Mouse (Mus musculus): ENCODE results near the gene Mybpc1. TPM values are rescaled to one million over a fixed set of nuclear protein-coding genes. Genes with fewer than 3 reads are reported as not detected.
"Not testable (repeated sequence)": the region's sequence is repeated elsewhere in the genome, so short reads cannot be mapped to it uniquely, and the experiment has no call there.

Gene Mybpc1
- polyA plus RNA-seq, 1 experiment: not detected

DNA sequence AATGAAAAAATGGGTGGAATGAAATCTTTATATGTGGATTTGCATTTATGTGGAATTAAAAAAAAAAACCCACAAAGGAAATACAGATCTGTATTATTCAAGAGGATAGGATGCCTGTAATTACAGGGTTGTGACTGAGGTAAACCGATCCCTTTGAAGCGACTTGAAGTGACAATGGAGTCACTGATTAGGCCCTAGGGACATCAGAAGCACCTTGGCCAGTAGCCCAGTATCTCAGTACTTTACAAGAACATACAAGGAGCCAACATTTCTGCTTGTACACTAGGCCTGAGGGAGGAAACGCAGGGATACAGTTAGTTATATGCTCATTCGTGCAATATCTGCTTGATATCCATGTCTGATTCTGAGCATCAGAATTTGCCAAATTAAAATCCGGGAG lies 32.8 kb downstream of the Mybpc1 start:
- TF ChIP-seq CTCF (IDR thresholded peaks at IDR 0.05; ENCODE audit: low read depth, low read length) (no peak), POLR2A (IDR thresholded peaks at IDR 0.05; ENCODE audit: borderline replicate concordance, low read depth, low read length) (no peak)
- Histone ChIP-seq H3K27ac (ENCODE audit: insufficient read depth, low read depth, low read length) (no peak overlapping the region), H3K4me3 (ENCODE audit: insufficient read depth, low read length) (no peak overlapping the region), H3K4me1 (ENCODE audit: control insufficient read depth, insufficient read depth, low read length) (no peaks in the 10 kb centered on the region)

- Histone ChIP-seq H3K27ac (ENCODE audit: insufficient read depth, low read depth, low read length) (no peak overlapping the region), H3K4me1 (ENCODE audit: control insufficient read depth, insufficient read depth, low read length) (no peaks in the 10 kb centered on the region), H3K4me3 (ENCODE audit: insufficient read depth, low read length) (no peak overlapping the region)
- TF ChIP-seq POLR2A (IDR thresholded peaks at IDR 0.05; ENCODE audit: borderline replicate concordance, low read depth, low read length): no peak
- no peak for TF ChIP-seq CTCF (IDR thresholded peaks at IDR 0.05; ENCODE audit: low read depth, low read length)
Observed at GRCm38 (mm10) chr10:88557046-88557445, 47.9 kb downstream of the Mybpc1 start.

- H3K4me3 ChIP-seq (ENCODE audit: insufficient read depth, low read length): no peak overlapping the region
- no peaks in the 10 kb centered on the region for H3K4me1 ChIP-seq (ENCODE audit: control insufficient read depth, insufficient read depth, low read length)
- peak; percentile 37; the same call in 1 of the 2 replicates for TF ChIP-seq CTCF (IDR thresholded peaks at IDR 0.05; ENCODE audit: low read depth, low read length)
- no peak for TF ChIP-seq POLR2A (IDR thresholded peaks at IDR 0.05; ENCODE audit: borderline replicate concordance, low read depth, low read length)
- H3K27ac ChIP-seq (ENCODE audit: insufficient read depth, low read depth, low read length): no peak overlapping the region
Observed at GRCm38 (mm10) chr10:88552738-88553137, 52.2 kb downstream of the Mybpc1 start.

DNA sequence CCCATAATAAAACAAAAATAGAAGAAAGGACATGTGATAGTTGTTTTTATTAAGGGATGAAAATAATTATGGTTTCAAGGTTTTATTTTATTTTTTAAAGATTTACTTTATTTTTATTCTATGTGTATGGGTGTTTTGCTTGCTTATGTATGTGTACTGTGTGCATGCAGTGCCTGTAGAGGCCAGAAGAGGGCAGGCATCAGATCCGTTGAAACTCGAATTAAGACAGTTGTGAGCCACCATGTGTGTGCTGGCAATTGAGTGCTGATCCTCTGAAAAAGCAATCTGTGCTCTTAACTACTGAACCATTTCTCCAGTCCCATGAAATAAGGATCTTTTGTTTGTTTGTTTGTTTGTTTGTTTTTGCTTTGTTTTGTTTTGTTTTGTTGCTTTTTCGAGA lies 54.7 kb downstream of the Mybpc1 start:
- Histone ChIP-seq H3K4me1 (ENCODE audit: control insufficient read depth, insufficient read depth, low read length) (no peaks in the 10 kb centered on the region), H3K27ac (ENCODE audit: insufficient read depth, low read depth, low read length) (no peak overlapping the region), H3K4me3 (ENCODE audit: insufficient read depth, low read length) (no peak overlapping the region)
- no peak for TF ChIP-seq POLR2A (IDR thresholded peaks at IDR 0.05; ENCODE audit: borderline replicate concordance, low read depth, low read length)
- TF ChIP-seq CTCF (IDR thresholded peaks at IDR 0.05; ENCODE audit: low read depth, low read length): no peak

GRCm38 (mm10) chr10:88547635-88548034 lies 57.3 kb downstream of the Mybpc1 start:
- TF ChIP-seq POLR2A (IDR thresholded peaks at IDR 0.05; ENCODE audit: borderline replicate concordance, low read depth, low read length) (no peak), CTCF (IDR thresholded peaks at IDR 0.05; ENCODE audit: low read depth, low read length) (no peak)
- Histone ChIP-seq H3K27ac (ENCODE audit: insufficient read depth, low read depth, low read length) (no peak overlapping the region), H3K4me3 (ENCODE audit: insufficient read depth, low read length) (no peak overlapping the region), H3K4me1 (ENCODE audit: control insufficient read depth, insufficient read depth, low read length) (no peaks in the 10 kb centered on the region)

- no peaks in the 10 kb centered on the region for H3K4me1 ChIP-seq (ENCODE audit: control insufficient read depth, insufficient read depth, low read length)
- H3K4me3 ChIP-seq (ENCODE audit: insufficient read depth, low read length): no peak overlapping the region
- TF ChIP-seq CTCF (IDR thresholded peaks at IDR 0.05; ENCODE audit: low read depth, low read length): no peak
- no peak for TF ChIP-seq POLR2A (IDR thresholded peaks at IDR 0.05; ENCODE audit: borderline replicate concordance, low read depth, low read length)
- H3K27ac ChIP-seq (ENCODE audit: insufficient read depth, low read depth, low read length): no peak overlapping the region
Observed at GRCm38 (mm10) chr10:88530631-88531030, 74.3 kb downstream of the Mybpc1 start.

DNA sequence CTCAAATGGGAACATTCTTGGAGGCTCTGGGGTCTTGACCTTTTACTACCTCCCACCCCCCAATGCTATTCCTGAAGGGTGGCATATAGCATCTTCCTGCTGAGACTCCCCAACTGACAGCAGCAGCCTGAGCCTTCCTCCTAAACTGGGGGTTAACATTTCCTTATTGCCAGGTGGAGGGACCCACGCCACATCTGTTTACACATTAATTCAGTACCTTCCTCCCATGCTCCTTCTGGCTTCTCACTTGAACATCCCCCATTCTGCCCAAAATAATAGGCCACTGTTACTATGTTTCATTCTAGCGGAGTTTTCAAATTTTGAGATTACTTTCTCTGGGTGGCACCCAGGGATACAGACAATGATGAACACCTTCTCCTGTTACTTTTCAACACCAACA lies 80.9 kb downstream of the Mybpc1 start:
- H3K4me3 ChIP-seq (ENCODE audit: insufficient read depth, low read length): no peak overlapping the region
- no peaks in the 10 kb centered on the region for H3K4me1 ChIP-seq (ENCODE audit: control insufficient read depth, insufficient read depth, low read length)
- TF ChIP-seq CTCF (IDR thresholded peaks at IDR 0.05; ENCODE audit: low read depth, low read length): no peak
- TF ChIP-seq POLR2A (IDR thresholded peaks at IDR 0.05; ENCODE audit: borderline replicate concordance, low read depth, low read length): no peak
- no peak overlapping the region for H3K27ac ChIP-seq (ENCODE audit: insufficient read depth, low read depth, low read length)

DNA sequence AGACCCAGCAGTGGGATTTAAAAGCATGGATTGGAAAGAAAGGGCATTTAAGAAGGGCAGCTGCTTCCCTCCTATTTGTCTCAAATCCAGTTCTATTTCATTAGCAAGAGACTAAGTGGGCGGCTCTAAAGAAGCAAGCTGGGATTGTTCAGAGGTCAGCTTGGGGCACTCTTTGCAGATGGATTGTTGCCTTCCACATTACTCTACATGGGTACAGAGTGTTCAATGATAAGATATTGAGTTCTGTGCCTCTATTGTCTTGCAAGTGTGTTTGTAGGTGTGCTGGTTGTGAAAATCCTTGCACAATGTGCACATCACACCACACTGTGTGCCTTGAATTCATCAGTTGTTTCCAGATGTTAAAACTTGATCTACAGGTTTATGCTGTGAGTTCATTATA lies 81.7 kb downstream of the Mybpc1 start:
- Histone ChIP-seq H3K4me3 (ENCODE audit: insufficient read depth, low read length) (no peak overlapping the region), H3K27ac (ENCODE audit: insufficient read depth, low read depth, low read length) (no peak overlapping the region), H3K4me1 (ENCODE audit: control insufficient read depth, insufficient read depth, low read length) (no peaks in the 10 kb centered on the region)
- TF ChIP-seq POLR2A (IDR thresholded peaks at IDR 0.05; ENCODE audit: borderline replicate concordance, low read depth, low read length): no peak
- TF ChIP-seq CTCF (IDR thresholded peaks at IDR 0.05; ENCODE audit: low read depth, low read length): no peak

GRCm38 (mm10) chr10:88522795-88523194 lies 82.2 kb downstream of the Mybpc1 start:
- Histone ChIP-seq H3K27ac (ENCODE audit: insufficient read depth, low read depth, low read length) (no peak overlapping the region), H3K4me1 (ENCODE audit: control insufficient read depth, insufficient read depth, low read length) (no peaks in the 10 kb centered on the region), H3K4me3 (ENCODE audit: insufficient read depth, low read length) (no peak overlapping the region)
- TF ChIP-seq CTCF (IDR thresholded peaks at IDR 0.05; ENCODE audit: low read depth, low read length) (no peak), POLR2A (IDR thresholded peaks at IDR 0.05; ENCODE audit: borderline replicate concordance, low read depth, low read length) (no peak)

- not testable (repeated sequence) for H3K27ac ChIP-seq (ENCODE audit: insufficient read depth, low read depth, low read length); H3K4me3 ChIP-seq (ENCODE audit: insufficient read depth, low read length)
- peaks cover 23% of the 10 kb centered on the region for H3K4me1 ChIP-seq (ENCODE audit: control insufficient read depth, insufficient read depth, low read length)
Observed at GRCm38 (mm10) chr10:88515049-88515448, 89.9 kb downstream of the Mybpc1 start.

- TF ChIP-seq CTCF (IDR thresholded peaks at IDR 0.05; ENCODE audit: low read depth, low read length): no peak
- no peak for TF ChIP-seq POLR2A (IDR thresholded peaks at IDR 0.05; ENCODE audit: borderline replicate concordance, low read depth, low read length)
- peaks cover 23% of the 10 kb centered on the region for H3K4me1 ChIP-seq (ENCODE audit: control insufficient read depth, insufficient read depth, low read length)
- no peak overlapping the region for H3K4me3 ChIP-seq (ENCODE audit: insufficient read depth, low read length)
- H3K27ac ChIP-seq (ENCODE audit: insufficient read depth, low read depth, low read length): no peak overlapping the region
Observed at GRCm38 (mm10) chr10:88514495-88514894, 90.5 kb downstream of the Mybpc1 start.
